Mouse (Mus musculus): ENCODE measurements around the gene Fbxw8. TPM values are rescaled to one million over a fixed set of nuclear protein-coding genes. Genes with fewer than 3 reads are reported as not detected.

The Fbxw8 gene
- polyA plus RNA-seq, 1 experiment from 2014 or later, result 44.5 TPM

DNA sequence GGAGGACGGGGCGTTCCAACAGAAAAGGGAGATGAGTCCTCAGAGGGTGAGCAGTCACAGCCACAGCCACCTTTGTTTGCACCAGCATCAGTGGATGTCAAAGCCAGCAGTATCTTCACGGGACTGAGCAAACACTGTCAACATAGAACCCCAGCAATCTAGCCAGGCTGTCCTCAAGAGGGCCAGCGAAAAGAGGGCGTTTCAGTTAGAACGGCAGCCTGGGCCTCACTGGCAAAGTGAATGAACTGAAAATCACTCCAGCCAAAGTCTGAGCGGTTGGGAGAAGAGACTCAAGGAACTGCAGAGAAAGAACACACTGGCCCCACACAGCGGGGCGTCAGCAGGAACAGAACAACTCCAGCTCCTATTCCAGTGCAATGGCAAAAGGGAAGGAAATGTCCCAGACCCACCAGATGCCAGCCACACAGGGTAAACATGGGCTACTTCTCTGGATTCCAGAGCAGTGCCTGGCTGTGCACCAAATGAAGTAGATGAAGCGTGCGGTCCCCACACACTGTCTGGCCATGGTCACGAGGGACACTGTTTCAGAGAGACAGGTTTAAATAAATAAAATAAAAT, 72.1 kb downstream of the Fbxw8 start:
- peak overlapping the region; percentile 61 for H3K27ac ChIP-seq
- H3K4me1 ChIP-seq, result peaks cover 65% of the 10 kb centered on the region
- H3K4me3 ChIP-seq, result no peak overlapping the region
- no peaks in the 10 kb centered on the region for H3K27me3 ChIP-seq
- no peak for ATAC-seq (ENCODE audit: insufficient number of reproducible peaks, insufficient read depth, low FRiP score, low TSS enrichment)
- no peak overlapping the region for H3K9ac ChIP-seq
- no peaks in the 10 kb centered on the region for H3K9me3 ChIP-seq
- 67% methylated on average over 12 of the region's 12 CpGs for WGBS
- no peak overlapping the region for H3K4me2 ChIP-seq (replicated peaks)
- peaks cover 4% of the 10 kb centered on the region; the same call in 1 of the 2 replicates for H3K36me3 ChIP-seq

DNA sequence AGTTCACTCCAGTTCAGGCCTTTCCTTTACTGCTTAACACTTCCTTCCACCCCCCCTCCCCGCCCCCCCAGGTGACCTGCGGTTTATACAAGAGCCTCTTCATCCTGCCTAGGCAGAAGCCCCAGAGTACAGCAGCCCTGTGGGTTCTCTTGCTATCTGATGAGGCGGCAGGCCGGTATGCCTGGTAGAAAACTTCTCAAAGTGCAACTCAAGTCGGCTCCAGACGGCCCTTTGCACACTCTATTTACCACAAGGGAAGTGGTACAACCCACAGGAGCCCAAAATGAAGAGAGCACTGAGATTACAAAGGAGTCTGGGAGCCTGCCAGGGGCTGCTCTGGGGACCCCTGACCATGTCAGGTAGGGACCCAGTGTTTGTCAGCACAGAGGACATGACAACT, 73.3 kb downstream of the Fbxw8 start:
- Histone ChIP-seq H3K4me3 (no peak overlapping the region), H3K9me3 (no peaks in the 10 kb centered on the region), H3K4me1 (peaks cover 54% of the 10 kb centered on the region), H3K27ac (peak overlapping the region; percentile 61), H3K36me3 (peaks cover 14% of the 10 kb centered on the region), H3K27me3 (no peaks in the 10 kb centered on the region), H3K4me2 (replicated peaks) (no peak overlapping the region), H3K9ac (no peak overlapping the region)
- 62% methylated on average over 6 of the region's 6 CpGs for WGBS
- no peak for ATAC-seq (ENCODE audit: insufficient number of reproducible peaks, insufficient read depth, low FRiP score, low TSS enrichment)

DNA sequence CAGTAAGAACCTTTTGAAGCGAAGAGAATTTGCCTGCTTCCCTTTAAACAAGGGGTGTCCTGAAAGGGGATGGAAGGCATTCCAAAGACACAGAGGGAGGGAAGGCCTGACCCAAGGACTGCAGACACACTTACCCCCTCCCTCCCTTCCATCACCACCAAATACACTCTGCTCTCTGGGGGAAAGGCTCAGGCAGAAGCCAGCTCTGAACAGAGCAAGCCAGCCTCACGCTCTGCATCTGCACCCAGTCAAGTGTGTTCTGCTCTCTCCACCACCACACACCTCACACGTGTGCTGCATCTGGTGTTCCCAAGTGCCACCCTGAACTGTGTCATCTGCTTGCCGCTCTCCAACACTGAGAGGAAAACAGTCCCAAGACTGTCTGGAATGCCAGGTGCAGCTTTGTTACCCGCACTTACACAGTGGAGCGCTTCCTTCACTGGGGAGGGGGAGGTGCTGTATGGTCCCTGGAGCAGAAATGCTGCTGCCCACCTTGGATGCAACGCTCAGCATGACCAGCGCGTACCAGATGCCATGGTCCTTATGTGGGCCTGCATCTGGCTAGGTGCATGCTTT, 73.8 kb downstream of the Fbxw8 start:
- no peak overlapping the region for H3K27ac ChIP-seq
- H3K4me2 ChIP-seq (replicated peaks), result no peak overlapping the region
- H3K9me3 ChIP-seq, result no peaks in the 10 kb centered on the region
- H3K27me3 ChIP-seq, result no peaks in the 10 kb centered on the region
- H3K36me3 ChIP-seq, result peaks cover 18% of the 10 kb centered on the region
- H3K9ac ChIP-seq, result no peak overlapping the region
- 63% methylated on average over 9 of the region's 9 CpGs for WGBS
- 0 out of 2 replicates have a peak, but pooled peaks have one; percentile 30 for ATAC-seq (ENCODE audit: insufficient number of reproducible peaks, insufficient read depth, low FRiP score, low TSS enrichment)
- H3K4me1 ChIP-seq, result peaks cover 49% of the 10 kb centered on the region
- H3K4me3 ChIP-seq, result no peak overlapping the region

DNA sequence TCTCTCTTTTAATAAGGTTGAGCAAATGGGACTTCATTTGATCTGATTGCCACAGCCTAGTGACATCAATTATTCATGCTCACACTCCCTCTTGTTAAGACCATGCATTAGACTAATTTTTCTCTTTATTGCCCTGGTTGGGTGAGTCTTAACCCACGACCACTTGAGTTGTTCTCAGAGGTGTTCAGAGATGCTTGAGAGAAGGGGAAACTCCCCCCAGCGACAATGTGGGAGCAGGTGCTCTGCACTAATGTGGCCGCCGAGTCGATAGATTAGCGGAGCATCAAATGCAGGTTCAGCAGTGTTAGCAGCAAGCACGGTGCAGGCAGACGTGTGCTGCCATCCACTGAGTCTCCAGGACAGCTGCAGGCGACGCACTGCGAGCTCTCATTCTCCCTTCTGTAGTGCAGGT, 75.4 kb downstream of the Fbxw8 start:
- ATAC-seq (ENCODE audit: insufficient number of reproducible peaks, insufficient read depth, low FRiP score, low TSS enrichment), result no peak
- Histone ChIP-seq H3K9ac (no peak overlapping the region), H3K36me3 (peaks cover 33% of the 10 kb centered on the region), H3K4me2 (replicated peaks) (no peak overlapping the region), H3K4me3 (no peak overlapping the region), H3K27ac (no peak overlapping the region), H3K9me3 (no peaks in the 10 kb centered on the region), H3K27me3 (no peaks in the 10 kb centered on the region), H3K4me1 (peaks cover 37% of the 10 kb centered on the region)
- 82% methylated on average over 11 of the region's 11 CpGs for WGBS

DNA sequence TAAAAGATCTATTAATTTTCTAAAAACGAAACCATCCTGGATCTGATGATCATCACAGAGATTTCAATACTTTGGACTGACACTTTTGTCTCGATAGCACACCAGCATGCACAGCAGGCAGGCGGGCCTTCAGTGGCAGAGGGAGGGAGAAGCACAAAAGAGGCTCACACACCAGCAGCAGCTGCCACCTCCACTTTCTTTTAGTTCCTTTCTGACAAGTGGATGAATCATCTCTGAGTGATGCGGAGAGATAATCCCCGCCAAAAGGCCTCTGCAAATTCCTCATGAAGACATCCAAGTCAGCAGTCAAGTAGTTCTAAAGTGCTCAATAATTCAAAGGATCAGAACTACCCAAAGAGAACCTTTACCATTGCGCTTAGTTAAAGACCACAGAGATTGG, 75.9 kb downstream of the Fbxw8 start:
- 76% methylated on average over 6 of the region's 6 CpGs for WGBS
- H3K27me3 ChIP-seq, result no peaks in the 10 kb centered on the region
- peaks cover 32% of the 10 kb centered on the region for H3K4me1 ChIP-seq
- peaks cover 37% of the 10 kb centered on the region for H3K36me3 ChIP-seq
- H3K4me2 ChIP-seq (replicated peaks), result no peak overlapping the region
- ATAC-seq (ENCODE audit: insufficient number of reproducible peaks, insufficient read depth, low FRiP score, low TSS enrichment), result no peak
- H3K27ac ChIP-seq, result no peak overlapping the region
- H3K9me3 ChIP-seq, result no peaks in the 10 kb centered on the region
- no peak overlapping the region for H3K4me3 ChIP-seq
- no peak overlapping the region for H3K9ac ChIP-seq

- WGBS, result 88% methylated on average over 6 of the region's 6 CpGs
- Histone ChIP-seq H3K4me1 (peaks cover 24% of the 10 kb centered on the region), H3K36me3 (peaks cover 46% of the 10 kb centered on the region), H3K4me2 (replicated peaks) (no peak overlapping the region), H3K27me3 (no peaks in the 10 kb centered on the region), H3K4me3 (no peak overlapping the region), H3K27ac (no peak overlapping the region), H3K9ac (no peak overlapping the region), H3K9me3 (no peaks in the 10 kb centered on the region)
- ATAC-seq (ENCODE audit: insufficient number of reproducible peaks, insufficient read depth, low FRiP score, low TSS enrichment), result no peak
These were observed 76.7 kb downstream of the Fbxw8 start for GRCm38 (mm10) chr5:118078550-118078949.

GRCm38 (mm10) chr5:118076721-118077592, 78.3 kb downstream of the Fbxw8 start:
- peaks cover 55% of the 10 kb centered on the region for H3K36me3 ChIP-seq
- H3K4me2 ChIP-seq (replicated peaks), result no peak overlapping the region
- ATAC-seq (ENCODE audit: insufficient number of reproducible peaks, insufficient read depth, low FRiP score, low TSS enrichment), result no peak
- no peaks in the 10 kb centered on the region for H3K27me3 ChIP-seq
- 89% methylated on average over 15 of the region's 15 CpGs for WGBS
- no peaks in the 10 kb centered on the region for H3K9me3 ChIP-seq
- no peak overlapping the region for H3K9ac ChIP-seq
- H3K4me3 ChIP-seq, result no peak overlapping the region
- no peak overlapping the region for H3K27ac ChIP-seq
- H3K4me1 ChIP-seq, result peaks cover 10% of the 10 kb centered on the region

DNA sequence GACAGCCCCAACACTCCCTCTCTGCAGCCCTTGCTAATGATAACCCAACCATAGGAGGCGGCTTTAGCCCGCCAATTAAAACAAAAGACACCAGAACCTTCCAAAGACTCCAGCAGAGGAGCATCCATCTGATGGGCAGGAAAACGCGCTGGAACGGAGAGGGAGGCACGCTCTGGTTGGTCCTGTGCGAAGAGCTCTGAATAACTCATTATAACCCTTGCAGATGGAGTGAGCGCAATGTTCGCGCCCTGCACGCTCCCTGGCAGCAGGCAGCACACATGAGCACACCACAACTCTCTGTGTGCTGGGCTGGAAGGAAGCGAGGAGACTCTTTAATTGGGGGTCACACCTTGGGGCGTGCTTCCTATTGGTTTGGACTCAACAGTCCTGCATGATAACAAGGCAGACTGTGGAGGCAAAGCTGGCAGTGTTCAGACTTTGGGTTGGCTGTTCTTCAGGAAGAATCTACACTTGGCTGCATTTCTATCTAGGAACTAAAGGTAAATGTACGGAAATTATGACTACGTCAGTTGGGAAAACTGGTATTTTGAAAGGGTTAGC, 82.0 kb downstream of the Fbxw8 start:
- no peak for ATAC-seq (ENCODE audit: insufficient number of reproducible peaks, insufficient read depth, low FRiP score, low TSS enrichment)

DNA sequence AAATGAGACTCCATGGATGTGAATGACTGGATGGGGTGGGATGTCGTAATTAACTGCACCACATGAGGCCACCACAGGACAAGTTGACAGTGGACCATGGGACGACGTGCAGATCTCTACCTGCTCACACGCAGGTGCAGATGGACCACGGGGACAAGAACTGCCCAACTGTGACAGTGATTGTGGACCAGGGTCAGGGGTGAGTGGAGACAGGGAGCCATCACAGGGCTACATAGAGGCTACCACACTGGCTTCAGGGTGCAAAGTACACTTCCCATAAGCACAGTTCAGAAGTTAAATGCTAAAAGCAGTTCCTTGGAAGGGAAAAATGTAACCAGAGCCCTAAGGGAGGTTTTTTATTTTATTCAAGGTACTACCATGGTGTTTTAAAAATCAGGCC, 83.5 kb downstream of the Fbxw8 start:
- H3K9me3 ChIP-seq, result no peaks in the 10 kb centered on the region
- H3K4me1 ChIP-seq, result no peaks in the 10 kb centered on the region
- no peak overlapping the region for H3K27ac ChIP-seq
- H3K4me3 ChIP-seq, result no peak overlapping the region
- ATAC-seq (ENCODE audit: insufficient number of reproducible peaks, insufficient read depth, low FRiP score, low TSS enrichment), result no peak
- H3K4me2 ChIP-seq (replicated peaks), result no peak overlapping the region
- peaks cover 81% of the 10 kb centered on the region for H3K36me3 ChIP-seq
- H3K9ac ChIP-seq, result no peak overlapping the region
- 86% methylated on average over 5 of the region's 5 CpGs for whole genome bisulfite sequencing
- H3K27me3 ChIP-seq, result no peaks in the 10 kb centered on the region

More for the DNA sequence above, 82.0 kb downstream of the Fbxw8 start:
- Histone ChIP-seq H3K9ac (no peak overlapping the region), H3K4me3 (no peak overlapping the region), H3K36me3 (peaks cover 79% of the 10 kb centered on the region), H3K27me3 (no peaks in the 10 kb centered on the region), H3K4me1 (no peaks in the 10 kb centered on the region), H3K9me3 (no peaks in the 10 kb centered on the region), H3K4me2 (replicated peaks) (no peak overlapping the region), H3K27ac (no peak overlapping the region)
- WGBS, result 92% methylated on average over 15 of the region's 15 CpGs

- no peaks in the 10 kb centered on the region for H3K9me3 ChIP-seq
- ATAC-seq (ENCODE audit: insufficient number of reproducible peaks, insufficient read depth, low FRiP score, low TSS enrichment), result no peak; the same call in 1 of the 2 replicates
- H3K36me3 ChIP-seq, result peaks cover 78% of the 10 kb centered on the region
- no peak overlapping the region for H3K4me2 ChIP-seq (replicated peaks)
- no peak overlapping the region for H3K9ac ChIP-seq
- no peak overlapping the region for H3K27ac ChIP-seq
- no peaks in the 10 kb centered on the region for H3K27me3 ChIP-seq
- H3K4me1 ChIP-seq, result no peaks in the 10 kb centered on the region
- WGBS, result 46% methylated on average over 9 of the region's 9 CpGs
- H3K4me3 ChIP-seq, result no peak overlapping the region
These were observed 85.9 kb downstream of the Fbxw8 start for GRCm38 (mm10) chr5:118069315-118069714.

DNA sequence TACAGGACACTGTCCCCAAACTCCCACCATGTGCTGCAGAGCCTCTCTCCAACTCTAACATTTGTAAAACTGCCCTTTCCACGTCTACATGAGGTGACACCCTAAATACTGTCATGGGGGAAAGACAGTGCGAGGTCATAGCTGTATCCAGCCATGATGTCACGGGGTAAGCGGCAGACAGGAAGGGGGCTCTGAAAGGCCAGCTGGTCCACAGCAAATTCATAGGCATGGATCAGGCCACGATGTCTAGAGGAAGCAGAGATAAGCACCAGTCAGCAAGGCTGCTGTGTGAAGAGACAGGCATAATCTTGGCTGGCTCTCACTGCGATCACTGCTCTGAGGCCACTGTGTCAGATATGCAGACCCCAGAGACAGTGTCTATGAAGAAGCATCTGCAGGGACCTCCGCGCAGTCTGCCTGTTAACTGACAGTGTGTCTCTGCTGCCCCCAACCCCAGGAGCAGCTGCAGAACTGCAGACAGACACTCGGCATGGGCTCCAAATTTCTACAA, 87.2 kb downstream of the Fbxw8 start:
- no peak for ATAC-seq (ENCODE audit: insufficient number of reproducible peaks, insufficient read depth, low FRiP score, low TSS enrichment)
- H3K4me2 ChIP-seq (replicated peaks), result no peak overlapping the region
- no peaks in the 10 kb centered on the region for H3K27me3 ChIP-seq
- no peak overlapping the region for H3K27ac ChIP-seq
- H3K4me3 ChIP-seq, result no peak overlapping the region
- peaks cover 68% of the 10 kb centered on the region for H3K36me3 ChIP-seq
- H3K9me3 ChIP-seq, result no peaks in the 10 kb centered on the region
- whole genome bisulfite sequencing, result 91% methylated on average over 9 of the region's 9 CpGs
- no peaks in the 10 kb centered on the region for H3K4me1 ChIP-seq
- no peak overlapping the region for H3K9ac ChIP-seq

All from embryonic facial prominence, embryonic 12.5 days (tissue).